Mouse (Mus musculus): Measurements from ENCODE around the gene Tbca. TPM values are rescaled to one million over a fixed set of nuclear protein-coding genes. Genes with fewer than 3 reads are reported as not detected.

The Tbca gene
- polyA plus RNA-seq, 1 experiment from 2014 or later = 261 TPM

DNA sequence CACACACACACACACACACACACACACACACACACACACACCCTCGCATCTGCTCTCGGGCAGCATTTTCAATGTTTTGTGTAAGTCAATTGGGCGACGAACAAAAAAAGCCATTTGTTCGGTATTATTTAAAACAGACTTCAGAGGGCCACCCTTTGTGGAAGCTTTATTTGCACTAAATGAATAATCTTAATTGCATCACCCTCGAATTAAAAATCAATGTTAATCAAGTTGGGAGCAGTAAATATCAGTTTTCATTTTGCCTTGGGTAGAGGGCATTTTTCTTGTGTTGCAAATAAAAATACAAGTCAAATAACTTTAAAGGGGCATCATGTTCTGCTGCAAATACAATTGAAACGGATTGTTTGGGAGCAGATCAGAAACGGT is 85.3 kb downstream of the Tbca start:
- WGBS = 2% methylated on average over 8 of the region's 8 CpGs

DNA sequence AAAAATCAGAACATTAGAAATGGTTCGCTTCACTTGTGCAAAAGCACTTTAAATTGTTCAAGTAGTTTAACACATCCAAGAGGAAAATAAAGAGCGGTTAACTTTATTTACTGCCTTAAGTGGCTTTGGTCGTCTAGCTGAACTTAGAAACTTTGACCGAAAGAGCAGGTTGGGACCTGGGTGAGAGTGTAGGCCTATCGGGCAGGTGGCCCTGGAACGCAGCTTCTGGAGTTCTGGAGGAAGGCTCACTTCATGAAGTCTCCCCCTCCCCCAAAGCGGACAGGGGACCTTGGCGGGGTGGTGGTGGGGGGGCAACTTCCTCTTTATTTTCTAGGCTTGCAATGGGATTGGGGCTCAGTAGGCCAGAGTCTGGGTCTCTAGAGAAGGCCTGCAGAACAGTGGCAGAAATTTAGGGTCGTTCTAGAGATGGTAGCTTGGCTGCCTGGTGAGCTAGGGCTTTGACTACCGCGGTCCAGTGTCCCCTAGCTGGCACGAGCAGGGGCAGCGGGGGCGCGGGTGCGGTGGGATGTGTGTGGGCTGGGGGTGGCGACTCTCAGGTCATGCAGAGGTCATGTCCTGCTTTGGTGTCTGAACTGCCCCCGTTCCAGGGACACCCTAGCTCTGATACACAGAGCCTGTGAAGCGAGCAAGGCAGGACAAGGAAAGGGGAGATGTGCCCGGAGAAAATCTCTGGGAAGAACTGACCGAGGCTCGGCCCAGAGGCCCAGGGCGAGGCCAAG is 86.1 kb downstream of the Tbca start:
- H3K9me3 ChIP-seq (ENCODE audit: control insufficient read depth, low read length) = no peaks in the 10 kb centered on the region
- no peak for ATAC-seq (ENCODE audit: insufficient number of reproducible peaks, insufficient read depth, low FRiP score, low read depth)
- H3K27me3 ChIP-seq (ENCODE audit: control insufficient read depth, insufficient read depth, low read length) = peaks cover 88% of the 10 kb centered on the region
- 0 out of 4 replicates have a peak overlapping the region, but pooled peaks of 1 of the 2 experiments have one; percentile 6 for H3K4me3 ChIP-seq (ENCODE audit: control insufficient read depth in 1 of 2, insufficient read depth in 1 of 2, low read depth in 1 of 2, low read length in 2 of 2)
- H3K4me2 ChIP-seq (ENCODE audit: low read length) = no peak overlapping the region
- no peaks in the 10 kb centered on the region for H3K36me3 ChIP-seq (ENCODE audit: control insufficient read depth, insufficient read depth, low read length)
- H3K27ac ChIP-seq (replicated peaks in 1 of 2; ENCODE audit: control insufficient read depth in 1 of 2, insufficient read depth in 1 of 2, low read depth in 2 of 2, low read length in 2 of 2) = no peak overlapping the region
- WGBS = 3% methylated on average over 22 of the region's 23 CpGs
- peaks cover 2 to 3% of the 10 kb centered on the region in 2 experiments; a peak in 1 of 4 replicates for H3K4me1 ChIP-seq (ENCODE audit: control insufficient read depth in 2 of 2, insufficient read depth in 2 of 2, low read length in 2 of 2)
- no peak overlapping the region for H3K9ac ChIP-seq (ENCODE audit: low read length)

More for the DNA sequence above, 85.3 kb downstream of the Tbca start:
- Histone ChIP-seq H3K9me3 (ENCODE audit: control insufficient read depth, low read length) (no peaks in the 10 kb centered on the region), H3K36me3 (ENCODE audit: control insufficient read depth, insufficient read depth, low read length) (no peaks in the 10 kb centered on the region), H3K4me3 (ENCODE audit: control insufficient read depth in 1 of 2, insufficient read depth in 1 of 2, low read depth in 1 of 2, low read length in 2 of 2) (0 out of 4 replicates have a peak overlapping the region, but pooled peaks of 1 of the 2 experiments have one; percentile 11), H3K4me1 (ENCODE audit: control insufficient read depth in 2 of 2, insufficient read depth in 2 of 2, low read length in 2 of 2) (peaks cover 2 to 3% of the 10 kb centered on the region in 2 experiments; a peak in 1 of 4 replicates), H3K9ac (ENCODE audit: low read length) (no peak overlapping the region), H3K4me2 (ENCODE audit: low read length) (no peak overlapping the region), H3K27ac (replicated peaks in 1 of 2; ENCODE audit: control insufficient read depth in 1 of 2, insufficient read depth in 1 of 2, low read depth in 2 of 2, low read length in 2 of 2) (no peak overlapping the region), H3K27me3 (ENCODE audit: control insufficient read depth, insufficient read depth, low read length) (peaks cover 89% of the 10 kb centered on the region)
- ATAC-seq (ENCODE audit: insufficient number of reproducible peaks, insufficient read depth, low FRiP score, low read depth) = no peak

DNA sequence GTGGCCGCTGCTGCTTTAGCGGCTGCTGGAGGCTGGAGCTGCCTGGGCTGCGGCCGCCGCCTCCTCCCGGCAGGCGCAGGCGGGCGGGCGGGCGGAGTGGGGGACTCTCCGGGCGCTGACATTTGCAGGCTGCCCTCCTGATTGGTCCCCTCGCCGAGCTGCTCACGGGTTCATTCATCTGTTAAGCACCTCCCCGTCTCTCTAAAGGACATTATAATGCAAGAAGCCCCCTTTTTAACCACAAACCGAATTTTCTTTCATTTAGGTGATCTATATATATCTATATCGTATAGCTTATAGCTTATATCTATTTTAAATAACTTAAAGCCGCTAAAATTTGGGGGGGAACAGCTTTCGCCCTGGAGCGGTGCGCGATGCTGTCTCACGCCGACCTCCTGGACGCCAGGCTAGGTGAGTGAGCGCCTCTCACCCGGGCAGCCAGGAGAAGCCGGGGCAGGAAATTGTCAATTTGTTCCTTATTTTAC is 86.7 kb downstream of the Tbca start, which contains the start of gene Otp:
TSS of gene Otp (plus strand) at position 207 of the 485 bp plus-strand sequence.
- no peak for ATAC-seq (ENCODE audit: insufficient number of reproducible peaks, insufficient read depth, low FRiP score, low read depth)
- Histone ChIP-seq H3K9me3 (ENCODE audit: control insufficient read depth, low read length) (no peaks in the 10 kb centered on the region), H3K36me3 (ENCODE audit: control insufficient read depth, insufficient read depth, low read length) (no peaks in the 10 kb centered on the region), H3K4me3 (ENCODE audit: control insufficient read depth in 1 of 2, insufficient read depth in 1 of 2, low read depth in 1 of 2, low read length in 2 of 2) (0 out of 4 replicates have a peak within 1 kb of the TSS, but pooled peaks of 1 of the 2 experiments have one; percentile 6), H3K4me2 (ENCODE audit: low read length) (no peak within 1 kb of the TSS), H3K27me3 (ENCODE audit: control insufficient read depth, insufficient read depth, low read length) (peaks cover 89% of the 10 kb centered on the region), H3K4me1 (ENCODE audit: control insufficient read depth in 2 of 2, insufficient read depth in 2 of 2, low read length in 2 of 2) (peaks cover 2 to 3% of the 10 kb centered on the region in 2 experiments; a peak in 1 of 4 replicates), H3K27ac (replicated peaks in 1 of 2; ENCODE audit: control insufficient read depth in 1 of 2, insufficient read depth in 1 of 2, low read depth in 2 of 2, low read length in 2 of 2) (no peak within 1 kb of the TSS), H3K9ac (ENCODE audit: low read length) (no peak within 1 kb of the TSS)
- WGBS = 1% methylated on average over 20 of the region's 30 CpGs

DNA sequence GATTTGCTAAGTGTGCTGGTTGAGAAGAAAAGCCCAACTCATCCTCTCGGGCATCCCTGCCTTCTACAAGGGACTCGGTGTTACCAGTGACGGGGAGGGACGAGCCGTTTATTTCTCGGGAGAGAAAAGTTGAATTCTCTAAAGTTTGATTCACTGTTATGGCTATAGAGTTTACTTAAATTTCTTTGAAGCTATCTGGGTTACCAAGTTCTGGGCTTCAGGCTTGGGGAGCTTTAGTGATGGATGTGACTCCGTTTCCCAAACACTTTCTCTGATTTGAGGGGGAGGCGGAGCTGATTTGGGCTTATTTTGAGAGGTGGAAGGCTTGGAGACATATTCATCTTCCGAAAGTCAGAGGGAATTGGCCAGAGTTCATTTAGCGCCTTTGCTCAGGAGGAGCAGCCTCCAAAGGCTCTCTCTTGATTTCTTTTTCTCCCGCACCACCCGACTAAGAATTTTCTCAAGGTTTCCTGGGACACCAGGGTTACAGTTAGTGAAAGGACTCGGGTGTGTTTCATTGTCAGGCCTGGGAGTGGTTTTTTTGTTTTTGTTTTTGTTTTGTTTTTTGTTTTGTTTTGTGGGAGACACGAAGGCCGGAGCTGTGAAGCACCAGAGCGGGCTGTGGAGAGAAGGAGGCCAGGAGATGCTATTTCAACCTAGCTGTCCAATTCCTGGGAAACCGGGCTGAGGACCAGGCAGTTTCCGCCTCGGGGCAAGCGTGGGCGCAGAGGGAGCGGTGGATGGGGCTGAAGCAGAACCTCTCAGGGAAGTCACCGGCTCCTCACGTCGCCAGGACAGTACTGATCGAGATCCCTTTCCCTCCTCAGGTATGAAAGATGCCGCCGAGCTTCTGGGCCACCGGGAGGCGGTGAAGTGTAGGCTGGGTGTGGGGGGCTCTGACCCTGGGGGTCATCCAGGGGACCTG is 87.8 kb downstream of the Tbca start:
- WGBS = 2% methylated on average over 30 of the region's 30 CpGs
- ATAC-seq (ENCODE audit: insufficient number of reproducible peaks, insufficient read depth, low FRiP score, low read depth) = no peak
- no peak overlapping the region for H3K4me3 ChIP-seq (ENCODE audit: control insufficient read depth in 1 of 2, insufficient read depth in 1 of 2, low read depth in 1 of 2, low read length in 2 of 2)

DNA sequence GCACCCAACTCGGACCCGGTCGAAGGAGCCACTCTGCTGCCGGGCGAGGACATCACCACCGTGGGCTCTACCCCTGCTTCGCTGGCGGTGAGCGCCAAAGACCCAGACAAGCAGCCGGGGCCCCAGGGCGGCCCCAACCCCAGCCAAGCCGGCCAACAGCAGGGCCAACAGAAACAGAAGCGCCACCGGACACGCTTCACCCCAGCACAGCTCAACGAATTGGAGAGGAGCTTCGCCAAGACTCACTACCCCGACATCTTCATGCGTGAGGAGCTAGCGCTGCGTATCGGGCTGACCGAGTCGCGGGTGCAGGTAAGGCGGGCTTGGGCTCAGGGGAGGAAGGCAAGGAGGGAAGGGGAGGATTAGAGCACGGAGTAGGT is 88.5 kb downstream of the Tbca start:
- H3K36me3 ChIP-seq (ENCODE audit: control insufficient read depth, insufficient read depth, low read length) = no peaks in the 10 kb centered on the region
- peaks cover 89% of the 10 kb centered on the region for H3K27me3 ChIP-seq (ENCODE audit: control insufficient read depth, insufficient read depth, low read length)
- H3K4me2 ChIP-seq (ENCODE audit: low read length) = no peak overlapping the region
- H3K9ac ChIP-seq (ENCODE audit: low read length) = no peak overlapping the region
- ATAC-seq (ENCODE audit: insufficient number of reproducible peaks, insufficient read depth, low FRiP score, low read depth) = no peak
- no peak overlapping the region for H3K4me3 ChIP-seq (ENCODE audit: control insufficient read depth in 1 of 2, insufficient read depth in 1 of 2, low read depth in 1 of 2, low read length in 2 of 2)
- H3K27ac ChIP-seq (replicated peaks in 1 of 2; ENCODE audit: control insufficient read depth in 1 of 2, insufficient read depth in 1 of 2, low read depth in 2 of 2, low read length in 2 of 2) = no peak overlapping the region
- H3K4me1 ChIP-seq (ENCODE audit: control insufficient read depth in 2 of 2, insufficient read depth in 2 of 2, low read length in 2 of 2) = peaks cover 2 to 3% of the 10 kb centered on the region in 2 experiments; a peak in 1 of 4 replicates
- WGBS = 2% methylated on average over 27 of the region's 27 CpGs
- no peaks in the 10 kb centered on the region for H3K9me3 ChIP-seq (ENCODE audit: control insufficient read depth, low read length)

More for the DNA sequence above, 87.8 kb downstream of the Tbca start:
- peaks cover 89% of the 10 kb centered on the region for H3K27me3 ChIP-seq (ENCODE audit: control insufficient read depth, insufficient read depth, low read length)
- no peak overlapping the region for H3K27ac ChIP-seq (replicated peaks in 1 of 2; ENCODE audit: control insufficient read depth in 1 of 2, insufficient read depth in 1 of 2, low read depth in 2 of 2, low read length in 2 of 2)
- no peaks in the 10 kb centered on the region for H3K9me3 ChIP-seq (ENCODE audit: control insufficient read depth, low read length)
- H3K9ac ChIP-seq (ENCODE audit: low read length) = no peak overlapping the region
- peaks cover 2 to 3% of the 10 kb centered on the region in 2 experiments; a peak in 1 of 4 replicates for H3K4me1 ChIP-seq (ENCODE audit: control insufficient read depth in 2 of 2, insufficient read depth in 2 of 2, low read length in 2 of 2)
- no peaks in the 10 kb centered on the region for H3K36me3 ChIP-seq (ENCODE audit: control insufficient read depth, insufficient read depth, low read length)
- H3K4me2 ChIP-seq (ENCODE audit: low read length) = no peak overlapping the region

DNA sequence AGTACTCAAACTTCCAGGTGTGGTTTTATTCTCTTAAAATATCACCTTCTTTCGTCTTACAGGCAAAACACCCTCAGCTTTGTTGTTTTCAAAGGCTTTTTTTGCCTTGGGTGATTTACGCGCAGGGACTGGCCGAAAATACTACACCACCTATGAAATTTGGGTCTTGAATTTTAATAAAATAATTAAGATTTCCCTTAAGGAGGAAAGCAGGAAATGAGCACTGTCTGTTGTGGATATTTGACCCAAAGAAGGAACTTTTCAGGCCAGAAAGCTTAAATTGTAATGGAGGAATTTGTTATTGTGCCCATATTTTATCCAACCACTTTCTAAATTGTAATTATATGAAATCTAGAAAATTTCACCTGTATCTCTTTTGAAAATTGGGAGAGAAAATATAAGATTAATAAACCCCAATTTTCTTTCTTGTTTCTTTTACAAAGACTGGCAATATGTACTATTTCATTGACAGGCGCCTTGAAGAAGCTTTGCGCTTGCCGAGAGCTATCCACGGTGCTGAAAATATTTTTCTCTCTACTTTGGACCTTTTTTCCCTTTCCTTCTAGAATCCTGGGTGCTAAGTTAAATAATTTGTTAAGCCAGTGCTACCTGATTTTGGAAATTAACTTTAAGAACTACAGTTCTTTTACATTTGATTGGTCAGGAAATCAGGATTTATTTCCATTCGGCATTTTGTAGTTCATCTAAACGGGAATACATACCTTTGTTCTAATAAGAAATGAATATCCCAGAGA is 89.5 kb downstream of the Tbca start:
- Histone ChIP-seq H3K4me2 (ENCODE audit: low read length) (no peak overlapping the region), H3K4me1 (ENCODE audit: control insufficient read depth in 2 of 2, insufficient read depth in 2 of 2, low read length in 2 of 2) (peaks cover 6 to 10% of the 10 kb centered on the region in 2 experiments; a peak in 3 of 4 replicates), H3K9me3 (ENCODE audit: control insufficient read depth, low read length) (no peaks in the 10 kb centered on the region), H3K27ac (replicated peaks in 1 of 2; ENCODE audit: control insufficient read depth in 1 of 2, insufficient read depth in 1 of 2, low read depth in 2 of 2, low read length in 2 of 2) (no peak overlapping the region), H3K9ac (ENCODE audit: low read length) (no peak overlapping the region), H3K27me3 (ENCODE audit: control insufficient read depth, insufficient read depth, low read length) (peaks cover 89% of the 10 kb centered on the region), H3K4me3 (ENCODE audit: control insufficient read depth in 1 of 2, insufficient read depth in 1 of 2, low read depth in 1 of 2, low read length in 2 of 2) (no peak overlapping the region), H3K36me3 (ENCODE audit: control insufficient read depth, insufficient read depth, low read length) (no peaks in the 10 kb centered on the region)
- no peak for ATAC-seq (ENCODE audit: insufficient number of reproducible peaks, insufficient read depth, low FRiP score, low read depth)
- 15% methylated on average over 10 of the region's 10 CpGs for WGBS

DNA sequence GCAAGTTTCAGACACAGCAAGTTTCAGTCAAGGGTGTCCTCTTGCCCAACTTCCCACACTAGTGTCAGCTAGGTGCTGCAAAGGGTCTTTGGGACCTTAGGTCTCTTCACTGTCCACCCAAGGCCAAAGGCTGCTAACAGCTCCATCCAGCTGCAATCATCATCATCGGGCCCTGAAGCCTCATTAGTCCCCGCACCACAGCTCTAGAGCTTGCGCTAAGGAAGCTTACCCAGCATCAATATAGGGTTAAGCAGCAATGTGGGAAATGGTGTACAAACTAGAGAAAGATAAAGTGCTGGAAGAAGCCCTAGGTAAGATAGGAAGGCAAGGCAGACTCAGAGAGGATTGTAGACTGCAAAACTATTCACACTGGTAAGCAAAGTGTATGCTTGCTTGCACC is 92.5 kb downstream of the Tbca start:
- H3K4me2 ChIP-seq (ENCODE audit: low read length) = no peak overlapping the region
- no peak overlapping the region for H3K9ac ChIP-seq (ENCODE audit: low read length)
- H3K36me3 ChIP-seq (ENCODE audit: control insufficient read depth, insufficient read depth, low read length) = no peaks in the 10 kb centered on the region
- H3K27ac ChIP-seq (replicated peaks in 1 of 2; ENCODE audit: control insufficient read depth in 1 of 2, insufficient read depth in 1 of 2, low read depth in 2 of 2, low read length in 2 of 2) = no peak overlapping the region
- H3K27me3 ChIP-seq (ENCODE audit: control insufficient read depth, insufficient read depth, low read length) = peaks cover 90% of the 10 kb centered on the region
- H3K9me3 ChIP-seq (ENCODE audit: control insufficient read depth, low read length) = no peaks in the 10 kb centered on the region
- whole genome bisulfite sequencing = 4% methylated on average over 3 of the region's 3 CpGs
- no peak for ATAC-seq (ENCODE audit: insufficient number of reproducible peaks, insufficient read depth, low FRiP score, low read depth)
- H3K4me3 ChIP-seq (ENCODE audit: control insufficient read depth in 1 of 2, insufficient read depth in 1 of 2, low read depth in 1 of 2, low read length in 2 of 2) = no peak overlapping the region
- peaks cover 7 to 23% of the 10 kb centered on the region in 2 experiments for H3K4me1 ChIP-seq (ENCODE audit: control insufficient read depth in 2 of 2, insufficient read depth in 2 of 2, low read length in 2 of 2)

Measured in heart, embryonic 14.5 days (tissue).